Mouse (Mus musculus): ENCODE data around the gene Rab40c.

The Rab40c gene

GRCm38 (mm10) chr17:25841117-25841880 lies 78.2 kb downstream of the Rab40c start, which contains the start of gene Gm20683:
TSS of gene Gm20683 (minus strand) at chr17:25841763.
- DNase-seq = no peak

GRCm38 (mm10) chr17:25840519-25840918 lies 79.0 kb downstream of the Rab40c start:
- no peak for DNase-seq

- DNase-seq = no peak
Observed at GRCm38 (mm10) chr17:25839455-25840235, 79.9 kb downstream of the Rab40c start.

GRCm38 (mm10) chr17:25838904-25839303 lies 80.6 kb downstream of the Rab40c start:
- no peak for DNase-seq

- no peak for DNase-seq
Observed at GRCm38 (mm10) chr17:25837533-25837932, 82.0 kb downstream of the Rab40c start.

GRCm38 (mm10) chr17:25837076-25837410 lies 82.5 kb downstream of the Rab40c start, which contains the start of gene Rhbdl1:
TSS of gene Rhbdl1 (minus strand) at chr17:25837295.
- DNase-seq = peak; percentile 91

GRCm38 (mm10) chr17:25836397-25837075 lies 83.0 kb downstream of the Rab40c start:
- peak in 1 of 2 experiments; percentile 61 for DNase-seq

GRCm38 (mm10) chr17:25835816-25836215 lies 83.7 kb downstream of the Rab40c start:
- no peak for DNase-seq

- DNase-seq = no peak
Observed at GRCm38 (mm10) chr17:25835301-25835700, 84.2 kb downstream of the Rab40c start.

- no peak for DNase-seq
Observed at GRCm38 (mm10) chr17:25834595-25835222, 84.8 kb downstream of the Rab40c start.

- no peak for DNase-seq
Observed at GRCm38 (mm10) chr17:25833961-25834594, 85.4 kb downstream of the Rab40c start.

- DNase-seq = peak; percentile 92 to 94
Observed at GRCm38 (mm10) chr17:25833291-25833663, 86.2 kb downstream of the Rab40c start, which contains the start of gene Stub1. TSS of gene Stub1 (minus strand) at chr17:25833404.

GRCm38 (mm10) chr17:25832436-25833290 lies 86.9 kb downstream of the Rab40c start:
- peak; percentile 99 to 100 for DNase-seq

Measured in cerebellum, postnatal 14 days (tissue).